Mouse (Mus musculus) testis, postnatal 10 days (tissue): ENCODE results near the gene Rnf220.

Source experiments
- DNase-seq: peaks from one replicate; pipeline ENCODE4 v3.0.0; 2021; ENCODE audit warnings: low spot score

Gene Rnf220

DNA sequence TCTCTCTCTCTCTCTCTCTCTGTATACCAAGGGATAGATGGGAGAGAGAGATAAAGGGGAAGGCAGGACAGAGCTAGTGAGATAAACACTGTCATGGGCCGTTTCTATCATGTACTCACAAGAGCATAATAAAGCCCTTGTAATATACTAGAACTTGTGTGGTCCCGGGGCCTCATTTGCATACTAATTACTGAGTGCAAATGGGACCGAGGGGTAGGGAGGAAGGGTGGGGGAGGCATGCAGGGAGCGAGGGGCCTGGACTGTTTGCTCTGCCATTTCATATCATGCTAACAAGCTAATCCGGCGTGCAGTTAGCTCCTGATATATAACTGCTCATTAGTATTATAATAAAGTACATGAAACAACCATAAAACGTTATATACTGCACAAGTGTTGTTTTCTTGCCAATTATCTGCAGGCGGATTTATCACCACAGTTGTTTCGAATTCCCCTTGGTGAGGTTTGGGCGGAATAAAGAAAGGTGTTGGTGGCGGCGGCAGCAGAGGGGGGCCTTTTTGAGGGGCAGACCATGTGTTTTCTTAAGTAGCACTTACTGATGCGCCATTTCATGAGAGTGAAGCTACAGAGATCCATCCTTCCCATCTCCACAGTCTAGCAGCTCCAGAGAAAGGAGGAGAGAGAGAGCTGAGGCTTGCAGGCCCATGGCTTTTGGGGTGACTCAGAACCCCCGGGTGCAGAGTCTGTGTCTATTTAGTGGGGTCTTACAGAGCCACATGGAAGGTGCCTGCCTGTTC, 116.9 kb downstream of the Rnf220 start:
- no peak for DNase-seq

DNA sequence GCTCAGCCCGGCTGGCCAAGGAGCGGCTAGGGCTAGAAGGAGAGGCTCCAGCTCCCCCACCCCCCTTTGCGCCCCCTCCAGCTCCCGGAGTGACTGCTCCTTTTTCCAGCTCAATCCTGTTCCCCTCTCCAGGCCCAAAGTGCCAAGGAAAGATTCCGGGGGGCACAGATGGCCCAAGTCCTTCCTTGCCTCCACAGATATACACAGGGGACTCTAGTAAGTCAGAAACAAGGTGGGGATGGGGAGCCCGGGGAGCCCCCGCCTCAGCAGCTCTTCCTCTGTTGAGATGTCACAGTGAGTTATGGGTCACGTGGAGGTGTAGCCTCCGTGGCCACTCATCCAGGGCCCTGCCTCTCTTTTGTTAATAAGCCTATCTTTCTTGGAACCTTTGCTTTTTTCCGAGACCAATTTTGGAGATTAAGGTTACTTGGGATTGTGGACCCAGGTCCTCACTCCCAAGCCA, 122.7 kb downstream of the Rnf220 start:
- no peak for DNase-seq

DNA sequence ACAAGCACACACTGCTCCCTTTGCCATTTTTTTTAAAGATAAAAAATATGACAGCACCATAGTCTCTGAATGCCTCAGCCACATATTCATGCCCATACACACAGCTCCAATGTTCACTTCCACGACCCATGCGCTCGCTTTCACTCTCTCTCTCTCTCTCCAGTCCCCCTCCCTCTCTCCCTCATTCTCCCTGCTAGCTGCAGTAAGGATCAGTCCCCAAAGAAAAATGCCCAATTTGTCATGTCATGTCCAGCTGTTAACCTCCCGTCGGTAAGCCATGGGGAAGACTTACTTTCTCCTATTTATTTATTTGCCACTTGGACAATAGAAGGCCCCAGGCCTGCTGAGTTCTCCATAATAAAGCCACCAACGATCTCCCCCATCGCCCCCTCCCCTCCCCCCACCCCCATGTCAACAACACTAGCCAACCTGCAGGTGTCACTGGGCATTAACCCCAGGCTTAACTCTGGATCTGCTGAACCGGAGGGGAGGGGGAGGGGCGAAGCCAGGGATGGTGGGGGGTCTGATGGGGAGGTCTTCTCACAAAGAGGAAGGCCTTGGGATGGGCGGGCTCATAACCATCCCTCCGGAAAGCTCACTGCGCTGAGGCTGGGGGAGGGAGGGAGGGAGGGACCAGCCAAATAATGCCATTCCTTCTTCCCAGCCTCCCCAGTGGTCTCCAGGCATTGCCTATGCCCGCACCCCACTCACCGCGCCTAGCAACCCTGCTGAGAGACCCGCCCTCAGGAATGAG, 123.4 kb downstream of the Rnf220 start:
- DNase-seq = no peak

- DNase-seq = no peak
Measured at GRCm38 (mm10) chr4:117371896-117372295, 125.0 kb downstream of the Rnf220 start.

DNA sequence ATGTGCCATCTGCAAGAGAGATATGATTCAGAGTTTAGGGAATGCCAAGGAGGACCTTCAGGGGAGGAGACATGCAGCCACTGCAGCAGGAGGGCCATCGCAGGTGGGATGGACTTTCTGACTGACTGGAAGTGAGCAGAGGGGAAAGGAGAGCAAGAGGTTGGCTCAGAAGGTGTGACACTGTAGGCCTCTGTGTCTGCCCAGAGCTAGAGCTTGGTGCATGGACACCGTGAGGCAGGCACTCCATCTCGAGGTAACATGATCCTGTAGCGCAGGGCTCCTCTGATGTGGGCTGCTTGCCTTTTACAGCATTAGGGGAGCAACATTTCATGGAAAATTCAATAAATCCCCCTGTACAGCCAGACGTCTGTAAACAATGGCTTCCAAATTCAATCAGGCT, 126.5 kb downstream of the Rnf220 start:
- DNase-seq = no peak

DNA sequence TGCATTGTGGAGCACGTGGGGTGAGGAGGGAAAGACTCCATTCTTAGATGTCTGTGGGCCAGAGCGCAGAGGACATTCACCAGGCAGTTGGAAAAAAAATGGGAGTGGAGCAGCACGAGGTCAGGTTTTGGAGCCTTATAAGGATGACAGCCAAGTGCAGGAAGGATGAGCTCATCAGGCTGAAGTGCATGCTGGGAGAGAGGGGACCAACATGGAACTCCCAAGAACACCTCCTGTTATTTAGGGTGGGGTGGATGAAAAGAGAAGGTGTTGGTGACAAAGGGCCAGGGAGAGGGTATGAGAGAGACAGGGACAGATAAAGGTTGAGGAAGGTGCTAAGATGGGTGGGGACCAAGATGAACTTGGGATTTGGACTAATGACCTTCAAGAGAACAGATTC, 127.3 kb downstream of the Rnf220 start:
- DNase-seq = no peak

- no peak for DNase-seq
Measured at GRCm38 (mm10) chr4:117367365-117367764, 129.5 kb downstream of the Rnf220 start.

DNA sequence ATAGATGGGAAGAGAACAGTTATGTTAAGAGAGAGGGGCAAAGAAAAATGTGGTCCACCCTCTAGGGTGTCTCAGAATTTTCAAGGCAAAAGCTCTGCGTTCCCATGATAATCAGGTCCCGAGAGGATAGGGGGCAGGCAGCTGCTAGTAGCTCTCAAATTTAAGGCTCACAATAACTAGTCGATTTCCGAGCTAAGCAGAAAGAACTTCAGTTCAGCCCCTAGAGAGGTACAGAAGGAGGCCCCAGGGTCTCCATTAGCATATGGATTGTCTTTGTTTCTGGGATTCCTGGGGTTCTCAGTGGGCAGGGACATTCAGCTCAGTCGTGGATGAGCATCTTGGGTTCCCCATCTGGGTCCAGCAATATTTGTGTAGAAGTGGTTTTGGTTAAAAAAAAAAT, 134.8 kb downstream of the Rnf220 start:
- no peak for DNase-seq

- no peak for DNase-seq
Measured at GRCm38 (mm10) chr4:117361558-117361873, 135.3 kb downstream of the Rnf220 start.

- no peak for DNase-seq
Measured at GRCm38 (mm10) chr4:117360713-117361557, 135.9 kb downstream of the Rnf220 start.

DNA sequence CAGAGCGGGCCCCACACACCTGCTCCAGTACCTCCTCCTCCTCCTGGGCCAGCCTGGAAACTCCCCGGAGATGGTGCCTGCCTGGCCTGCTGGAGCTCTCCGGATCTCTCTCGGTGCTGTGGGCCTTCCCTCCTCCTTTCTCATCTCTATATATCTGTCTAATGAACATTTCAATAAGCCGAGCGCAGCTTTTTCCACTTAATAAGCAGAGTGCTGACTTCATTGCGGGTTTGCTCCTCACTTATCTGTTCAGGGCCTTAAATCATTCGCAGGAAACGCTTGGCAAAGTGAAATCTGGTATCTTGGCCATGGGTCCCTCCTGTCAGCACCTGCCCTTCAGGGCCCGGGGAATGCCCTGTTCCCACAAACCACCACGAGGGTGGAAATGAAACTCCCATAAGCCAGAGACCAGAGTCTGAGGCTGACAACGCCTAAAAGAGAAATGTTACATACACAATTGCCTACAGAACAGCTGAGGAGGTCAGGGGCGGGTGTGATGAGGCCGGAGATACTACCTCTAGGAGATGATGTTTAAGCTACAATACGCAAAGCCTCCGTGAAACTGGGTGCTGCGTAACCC, 137.0 kb downstream of the Rnf220 start:
- no peak for DNase-seq

DNA sequence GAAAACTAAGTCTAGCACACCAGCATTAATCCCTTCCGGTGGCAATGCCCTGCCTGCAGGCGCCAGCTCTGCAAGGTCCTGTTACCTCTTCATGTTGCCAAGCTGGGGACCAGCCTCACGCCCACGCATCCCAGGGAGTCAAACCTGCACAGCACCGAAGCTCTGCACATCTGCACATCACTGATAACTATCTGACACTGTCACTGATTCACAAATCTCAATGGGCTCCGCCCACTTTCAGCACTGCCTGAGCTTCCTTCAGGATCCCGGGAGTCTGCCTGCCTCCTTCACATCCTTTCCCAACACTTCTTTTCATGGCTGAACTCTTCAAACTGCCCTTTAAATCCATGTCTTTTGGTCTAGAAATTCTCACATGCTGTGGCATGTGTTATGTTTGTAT, 138.9 kb downstream of the Rnf220 start:
- no peak for DNase-seq

GRCm38 (mm10) chr4:117357104-117357503, 139.7 kb downstream of the Rnf220 start:
- no peak for DNase-seq

DNA sequence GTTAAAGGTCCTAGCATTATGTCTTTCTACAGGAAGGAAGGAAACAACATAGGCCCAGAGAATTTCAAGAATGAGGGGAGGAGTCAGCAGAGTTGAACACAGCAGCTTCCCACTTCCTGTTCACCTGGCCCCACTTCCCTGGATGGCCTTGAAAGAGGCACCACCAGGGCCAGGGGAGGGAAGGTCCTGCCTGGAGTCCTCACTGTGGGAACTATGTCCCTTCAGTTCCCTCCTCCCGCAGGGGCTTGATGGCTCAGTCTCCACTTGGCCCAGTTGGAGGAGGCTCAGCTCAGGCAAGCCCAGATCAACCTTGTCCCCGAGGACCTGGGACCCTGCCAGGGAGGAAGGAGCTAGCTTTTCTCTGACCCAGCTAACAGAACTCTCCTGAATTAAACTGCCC, 140.6 kb downstream of the Rnf220 start:
- DNase-seq = no peak

DNA sequence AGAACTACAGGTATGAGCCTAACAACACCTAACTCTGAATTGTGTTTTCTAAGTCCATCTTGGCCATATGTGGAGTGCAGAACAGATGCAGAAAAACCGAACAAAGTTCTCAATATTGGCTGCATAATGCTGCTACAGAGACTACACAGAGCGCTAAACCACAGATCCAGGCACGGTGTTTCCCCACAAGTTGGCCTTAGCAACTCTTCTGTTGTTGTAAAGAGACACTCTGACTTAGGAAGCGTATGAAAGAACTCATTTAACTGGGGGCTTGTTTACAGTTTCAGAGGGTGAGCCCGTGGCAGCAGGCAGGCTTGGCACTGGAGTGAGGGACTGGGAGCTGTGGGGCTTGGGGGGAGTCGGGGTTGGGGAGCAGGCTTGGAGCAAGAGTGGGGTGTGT, 142.2 kb downstream of the Rnf220 start:
- no peak for DNase-seq

GRCm38 (mm10) chr4:117352957-117353356, 143.9 kb downstream of the Rnf220 start:
- no peak for DNase-seq

GRCm38 (mm10) chr4:117352071-117352470, 144.8 kb downstream of the Rnf220 start:
- no peak for DNase-seq

DNA sequence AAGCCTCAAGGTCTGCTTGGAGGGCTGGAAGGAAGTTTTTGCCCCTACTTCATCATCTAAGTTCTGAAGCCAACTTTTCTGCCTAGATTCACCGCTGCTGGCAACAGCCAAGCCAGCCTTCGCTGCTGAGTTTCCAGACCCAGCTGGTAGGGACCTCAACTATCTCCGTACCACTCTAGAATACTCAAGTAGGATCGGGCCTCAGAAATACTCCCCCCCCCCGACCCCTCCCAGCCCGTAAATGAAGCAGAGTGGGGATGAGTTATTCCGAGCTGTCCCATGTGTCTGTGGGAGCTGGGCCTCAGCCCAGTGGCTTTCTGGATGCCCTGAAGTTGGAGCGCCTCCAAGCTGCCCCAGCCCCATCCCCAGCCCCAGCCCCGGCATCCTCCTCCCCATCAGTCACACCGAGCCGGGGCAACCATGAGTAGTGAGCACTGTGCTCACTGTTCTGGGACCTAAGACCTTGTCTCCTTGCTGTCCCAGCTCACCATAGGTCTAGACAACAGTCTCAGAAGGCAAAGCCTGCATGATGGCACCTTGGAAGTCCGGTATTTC, 146.6 kb downstream of the Rnf220 start:
- DNase-seq = no peak

- DNase-seq = no peak
Measured at GRCm38 (mm10) chr4:117349327-117349726, 147.5 kb downstream of the Rnf220 start.

GRCm38 (mm10) chr4:117346025-117346424, 150.8 kb downstream of the Rnf220 start:
- no peak for DNase-seq

- no peak for DNase-seq
Measured at GRCm38 (mm10) chr4:117343385-117343784, 153.5 kb downstream of the Rnf220 start.

DNA sequence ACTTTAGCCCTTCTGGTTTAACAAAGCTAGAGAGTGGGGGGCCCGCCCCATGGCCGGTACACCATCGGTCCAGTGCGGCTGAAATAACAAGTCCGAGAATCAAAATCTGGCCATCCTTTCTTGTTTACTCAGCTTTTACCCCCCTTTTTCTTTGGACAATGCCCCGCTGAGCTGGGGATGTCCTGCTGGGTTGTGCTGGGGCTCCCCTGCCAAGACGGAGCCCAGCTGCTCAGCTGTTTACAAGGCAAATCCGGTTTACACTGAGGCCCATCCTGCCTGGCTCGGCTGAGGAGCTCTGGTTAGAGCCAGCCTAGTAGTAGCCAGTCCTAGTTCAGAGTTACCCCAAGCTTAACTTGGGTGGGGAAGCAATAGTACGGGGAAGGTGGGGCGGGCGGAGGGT, 154.1 kb downstream of the Rnf220 start:
- DNase-seq = no peak
